Mouse (Mus musculus) cerebellum, adult 2 months (tissue): ENCODE measurements around the gene Rpa1.

Source experiments
- CTCF ChIP-seq: fragments of 200-500 bp; IDR thresholded peaks from 2 replicates; pipeline ENCODE4 v1.5.1; 2011; ENCODE audit warnings: low read depth, mild to moderate bottlenecking, control low read depth, low read length, moderate library complexity, borderline replicate concordance; ENCODE audit not compliant: insufficient read depth
- POLR2A ChIP-seq: fragments of 200-500 bp; IDR thresholded peaks from 2 replicates; pipeline ENCODE4 v1.6.1; 2011; ENCODE audit warnings: low read length, control low read depth, borderline replicate concordance; ENCODE audit not compliant: insufficient read depth

GRCm38 (mm10) chr11:75261016-75261415 lies 87.1 kb downstream of the Rpa1 start:
- TF ChIP-seq POLR2A (no peak), CTCF (no peak)
